Mouse (Mus musculus): Measurements from ENCODE around the gene Gm10718. TPM values are rescaled to one million over a fixed set of nuclear protein-coding genes. Genes with fewer than 3 reads are reported as not detected.
"Not testable (repeated sequence)": the region's sequence is repeated elsewhere in the genome, so short reads cannot be mapped to it uniquely, and the experiment has no call there.

Gene Gm10718
- polyA plus RNA-seq, 1 experiment from 2014 or later: not detected

GRCm38 (mm10) chr9:3029276-3030000 is 6.1 kb downstream of the Gm10718 start:
- not testable (repeated sequence) for H3K27ac ChIP-seq (replicated peaks); H3K9ac ChIP-seq; H3K9me3 ChIP-seq; H3K36me3 ChIP-seq; H3K4me1 ChIP-seq (replicated peaks); H3K27me3 ChIP-seq; H3K4me3 ChIP-seq; ATAC-seq (ENCODE audit: low read depth); H3K4me2 ChIP-seq
- 67% methylated on average over 14 of the region's 16 CpGs for WGBS

DNA sequence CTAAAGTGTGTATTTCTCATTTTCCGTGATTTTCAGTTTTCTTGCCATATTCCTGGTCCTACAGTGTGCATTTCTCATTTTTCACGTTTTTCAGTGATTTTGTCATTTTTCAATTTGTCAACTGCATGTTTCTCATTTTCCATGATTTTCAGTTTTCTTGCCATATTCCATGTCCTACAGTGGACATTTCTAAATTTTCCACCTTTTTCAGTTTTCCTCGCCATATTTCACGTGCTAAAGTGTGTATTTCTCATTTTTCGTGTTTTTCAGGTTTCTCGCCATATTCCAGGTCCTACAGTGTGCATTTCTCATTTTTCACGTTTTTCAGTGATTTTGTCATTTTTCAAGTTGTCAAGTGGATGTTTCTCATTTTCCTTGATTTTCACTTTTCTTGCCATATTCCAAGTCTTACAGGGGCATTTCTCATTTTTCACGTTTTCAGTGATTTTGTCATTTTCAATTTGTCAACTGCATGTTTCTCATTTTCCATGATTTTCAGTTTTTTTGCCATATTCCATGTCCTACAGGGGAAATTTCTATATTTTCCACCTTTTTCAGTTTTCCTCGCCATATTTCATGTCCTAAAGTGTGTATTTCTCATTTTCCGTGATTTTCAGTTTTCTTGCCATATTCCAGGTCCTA is 7.5 kb downstream of the Gm10718 start:
- 63% methylated on average over 3 of the region's 10 CpGs for WGBS
- not testable (repeated sequence) for H3K4me3 ChIP-seq; H3K9ac ChIP-seq; H3K27ac ChIP-seq (replicated peaks); H3K4me2 ChIP-seq; H3K4me1 ChIP-seq (replicated peaks); H3K36me3 ChIP-seq; H3K27me3 ChIP-seq; H3K9me3 ChIP-seq
- ATAC-seq (ENCODE audit: low read depth): 0 out of 2 replicates have a peak, but pooled peaks have one; percentile 45

GRCm38 (mm10) chr9:3034299-3034698 is 11.0 kb downstream of the Gm10718 start, which contains the start of gene Gm17535:
Gene Gm17535, plus strand, starts transcription at chr9:3034599.
- 59% methylated on average over 2 of the region's 8 CpGs for WGBS
- not testable (repeated sequence) for H3K36me3 ChIP-seq; H3K4me3 ChIP-seq; H3K4me1 ChIP-seq (replicated peaks); H3K27ac ChIP-seq (replicated peaks); ATAC-seq (ENCODE audit: low read depth); H3K4me2 ChIP-seq; H3K9me3 ChIP-seq; H3K27me3 ChIP-seq; H3K9ac ChIP-seq

DNA sequence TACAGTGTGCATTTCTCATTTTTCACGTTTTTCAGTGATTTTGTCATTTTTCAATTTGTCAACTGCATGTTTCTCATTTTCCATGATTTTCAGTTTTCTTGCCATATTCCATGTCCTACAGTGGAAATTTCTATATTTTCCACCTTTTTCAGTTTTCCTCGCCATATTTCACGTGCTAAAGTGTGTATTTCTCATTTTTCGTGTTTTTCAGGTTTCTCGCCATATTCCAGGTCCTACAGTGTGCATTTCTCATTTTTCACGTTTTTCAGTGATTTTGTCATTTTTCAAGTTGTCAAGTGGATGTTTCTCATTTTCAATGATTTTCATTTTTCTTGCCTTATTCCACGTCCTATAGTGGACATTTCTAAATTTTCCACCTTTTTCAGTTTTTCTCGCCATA is 13.2 kb downstream of the Gm10718 start, which contains the start of gene Gm10715:
Gene Gm10715, plus strand, starts transcription at position 301 of the 400 bp plus-strand sequence.
- not testable (repeated sequence) for H3K9ac ChIP-seq; H3K36me3 ChIP-seq; H3K4me2 ChIP-seq; H3K27ac ChIP-seq (replicated peaks); H3K4me3 ChIP-seq; H3K9me3 ChIP-seq; H3K27me3 ChIP-seq; ATAC-seq (ENCODE audit: low read depth); H3K4me1 ChIP-seq (replicated peaks)
- WGBS: 76% methylated on average over 8 of the region's 8 CpGs

- not testable (repeated sequence) for H3K36me3 ChIP-seq; H3K27me3 ChIP-seq; H3K4me2 ChIP-seq; H3K27ac ChIP-seq (replicated peaks); H3K4me3 ChIP-seq; H3K9me3 ChIP-seq; H3K9ac ChIP-seq; ATAC-seq (ENCODE audit: low read depth); H3K4me1 ChIP-seq (replicated peaks)
- WGBS: 62% methylated on average over 4 of the region's 4 CpGs
Measured at GRCm38 (mm10) chr9:3038161-3038560, 14.8 kb downstream of the Gm10718 start.

Small RNA genes within 50 kb of the gene (microRNA-seq; reads per million reads assigned to microRNA genes)
- not detected for gene Mir101c

Other genes starting within 250 kb of the Gm10718 start
- gene Gm10722, start 22.6 kb upstream of the Gm10718 start, polyA plus RNA-seq (2015; fragmentation: Nextera tagmentation; extraction: Ambion mirVana): not detected in 2 replicates
- gene Gm11168, start 20.2 kb upstream of the Gm10718 start, polyA plus RNA-seq (2015; fragmentation: Nextera tagmentation; extraction: Ambion mirVana): not detected in 2 replicates
- gene Gm10721, start 10.4 kb upstream of the Gm10718 start, polyA plus RNA-seq (2015; fragmentation: Nextera tagmentation; extraction: Ambion mirVana): not detected in 2 replicates
- gene Gm10720, start 7.9 kb upstream of the Gm10718 start, polyA plus RNA-seq (2015; fragmentation: Nextera tagmentation; extraction: Ambion mirVana): not detected in 2 replicates
- gene Gm10719, start 6.1 kb upstream of the Gm10718 start, polyA plus RNA-seq (2015; fragmentation: Nextera tagmentation; extraction: Ambion mirVana): 0.47 TPM in 1 of 2 replicates, not detected in the other
- gene Gm10717, start 1.9 kb downstream of the Gm10718 start, polyA plus RNA-seq (2015; fragmentation: Nextera tagmentation; extraction: Ambion mirVana): 0.70 TPM in 1 of 2 replicates, not detected in the other
- not detected in 2 replicates for gene Gm17535, start 11.1 kb downstream of the Gm10718 start, polyA plus RNA-seq (2015; fragmentation: Nextera tagmentation; extraction: Ambion mirVana)
- not detected in 2 replicates for gene Gm10715, start 13.3 kb downstream of the Gm10718 start, polyA plus RNA-seq (2015; fragmentation: Nextera tagmentation; extraction: Ambion mirVana)

Measured in neural tube, embryonic 13.5 days (tissue).